Mouse (Mus musculus): Measurements from ENCODE around the gene Trem3.
A peak's percentile ranks its signal among the peaks of the same experiment; 100 is the strongest.

Trem3 gene

DNA sequence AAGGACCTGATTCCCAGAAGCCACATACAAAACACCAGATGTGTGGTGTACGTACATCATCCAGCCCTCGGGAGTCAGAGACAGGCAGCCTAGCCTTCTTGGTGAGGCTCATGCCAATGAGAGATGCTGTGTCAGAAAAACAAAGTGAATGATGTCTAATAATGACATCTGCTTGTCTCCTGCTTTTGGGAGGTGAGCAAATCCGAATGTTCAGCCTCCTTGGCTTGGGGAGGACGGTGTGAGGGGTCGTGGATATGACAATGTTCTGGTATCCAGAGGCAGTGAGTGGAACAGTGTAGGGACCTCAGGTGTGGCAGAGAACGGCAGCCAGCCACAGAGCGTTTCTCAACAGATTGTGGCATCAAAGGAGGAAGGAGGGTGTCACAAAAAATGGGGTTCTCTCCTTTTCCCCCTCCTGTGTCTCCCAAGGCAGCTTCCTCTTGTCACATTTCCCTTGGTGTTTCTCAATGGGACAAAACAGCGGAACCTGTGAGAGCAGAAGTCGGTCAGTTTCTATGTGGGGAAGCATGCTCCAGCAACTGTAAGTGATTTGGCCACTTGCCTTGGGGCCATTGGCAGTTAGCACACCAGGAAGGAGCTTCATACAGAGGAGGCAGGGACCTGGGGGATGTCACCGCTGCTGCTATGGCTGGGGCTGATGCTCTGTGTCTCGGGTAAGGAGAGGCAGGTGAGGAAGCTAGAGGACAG is at the start of gene Trem3:
Gene Trem3, plus strand, starts transcription at position 557 of the 708 bp plus-strand sequence.
- DNase-seq (ENCODE audit: low read depth), result no peak

- no peak for DNase-seq (ENCODE audit: low read depth)
Measured at GRCm38 (mm10) chr17:48203086-48203485, 44.5 kb upstream of the Trem3 start.

DNA sequence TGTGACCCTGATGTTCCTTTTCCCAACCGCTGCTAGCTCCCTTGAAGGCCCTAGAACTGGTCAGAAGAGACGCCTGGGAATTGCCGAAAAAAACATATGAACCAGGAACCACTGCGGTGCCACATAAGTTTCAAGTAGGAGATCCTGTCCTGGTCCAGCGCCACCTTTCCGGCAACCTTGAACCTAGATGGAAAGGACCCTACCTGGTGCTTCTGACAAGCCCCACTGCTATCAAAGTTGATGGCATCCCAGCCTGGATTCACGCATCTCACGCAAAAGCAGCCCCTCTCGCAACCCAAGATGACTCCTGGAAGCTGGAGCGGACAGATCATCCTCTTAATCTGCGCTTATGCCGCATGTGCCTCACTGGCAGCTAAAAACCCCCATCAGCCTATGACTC is 35.0 kb upstream of the Trem3 start:
- no peak for DNase-seq (ENCODE audit: low read depth)

- DNase-seq (ENCODE audit: low read depth), result no peak
Measured at GRCm38 (mm10) chr17:48213511-48213910, 34.1 kb upstream of the Trem3 start.

DNA sequence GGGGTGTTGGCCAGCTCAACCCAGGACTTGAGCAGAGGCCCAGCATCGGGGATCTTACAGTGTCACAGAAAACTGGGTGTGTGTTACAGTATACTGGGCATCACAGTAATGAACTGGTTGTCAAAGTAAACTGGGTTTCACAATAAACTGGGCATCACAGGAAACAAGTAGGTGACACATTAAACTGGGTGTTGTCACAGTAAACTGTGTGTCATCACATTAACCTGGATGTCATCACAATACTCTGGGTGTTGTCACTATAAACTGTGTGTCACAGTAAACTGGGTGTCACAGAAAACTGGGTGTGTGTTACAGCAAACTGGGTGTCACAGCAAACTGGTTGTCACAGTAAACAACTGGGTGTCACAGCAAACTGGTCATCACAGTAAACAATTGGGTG is 32.1 kb upstream of the Trem3 start:
- DNase-seq (ENCODE audit: low read depth), result no peak

- peak; percentile 33 for DNase-seq (ENCODE audit: low read depth)
Measured at GRCm38 (mm10) chr17:48230680-48231079, 16.9 kb upstream of the Trem3 start.

DNA sequence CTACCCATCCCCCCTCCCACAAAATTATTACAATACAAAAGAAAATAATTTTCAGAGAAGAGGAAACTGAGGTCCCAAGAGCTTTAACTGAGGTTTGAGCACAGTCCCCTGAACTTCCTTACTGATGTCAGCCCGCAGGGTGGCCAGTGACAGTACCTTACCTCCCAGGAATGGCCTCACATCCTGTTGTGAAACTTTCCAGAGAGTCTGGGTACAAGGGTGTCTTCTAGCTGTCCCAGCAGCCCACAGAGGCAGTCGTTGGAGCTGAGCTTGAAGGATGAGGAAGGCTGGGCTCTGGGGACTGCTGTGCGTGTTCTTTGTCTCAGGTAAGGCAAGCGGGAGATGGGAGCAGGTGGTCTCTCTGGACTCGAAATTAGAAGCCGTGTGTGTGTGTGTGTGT is 15.1 kb upstream of the Trem3 start, which contains the start of gene Trem1:
Gene Trem1, plus strand, starts transcription at position 251 of the 400 bp plus-strand sequence.
- peak; percentile 55 for DNase-seq (ENCODE audit: low read depth)

GRCm38 (mm10) chr17:48233789-48234188 is 13.8 kb upstream of the Trem3 start:
- DNase-seq (ENCODE audit: low read depth), result no peak

DNA sequence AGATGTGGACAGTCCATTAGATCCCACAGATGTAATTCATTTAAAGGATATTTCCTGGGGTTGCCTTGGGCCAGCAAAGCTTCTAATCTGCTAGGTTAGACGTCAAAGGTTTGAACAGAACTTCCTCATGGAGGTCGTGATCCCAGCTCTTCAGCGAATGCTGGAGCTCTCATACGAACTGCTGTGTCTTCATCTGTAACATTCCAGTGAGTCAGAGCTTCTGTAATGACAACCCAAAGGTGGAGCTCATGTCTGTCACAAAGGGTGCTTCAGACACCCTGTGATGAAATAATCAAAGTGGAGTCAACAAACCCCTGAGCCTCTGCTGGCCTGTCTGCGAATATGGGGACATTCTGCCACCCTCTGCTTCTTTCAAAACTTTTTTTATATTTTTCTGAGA is 13.0 kb upstream of the Trem3 start:
- DNase-seq (ENCODE audit: low read depth), result no peak

DNA sequence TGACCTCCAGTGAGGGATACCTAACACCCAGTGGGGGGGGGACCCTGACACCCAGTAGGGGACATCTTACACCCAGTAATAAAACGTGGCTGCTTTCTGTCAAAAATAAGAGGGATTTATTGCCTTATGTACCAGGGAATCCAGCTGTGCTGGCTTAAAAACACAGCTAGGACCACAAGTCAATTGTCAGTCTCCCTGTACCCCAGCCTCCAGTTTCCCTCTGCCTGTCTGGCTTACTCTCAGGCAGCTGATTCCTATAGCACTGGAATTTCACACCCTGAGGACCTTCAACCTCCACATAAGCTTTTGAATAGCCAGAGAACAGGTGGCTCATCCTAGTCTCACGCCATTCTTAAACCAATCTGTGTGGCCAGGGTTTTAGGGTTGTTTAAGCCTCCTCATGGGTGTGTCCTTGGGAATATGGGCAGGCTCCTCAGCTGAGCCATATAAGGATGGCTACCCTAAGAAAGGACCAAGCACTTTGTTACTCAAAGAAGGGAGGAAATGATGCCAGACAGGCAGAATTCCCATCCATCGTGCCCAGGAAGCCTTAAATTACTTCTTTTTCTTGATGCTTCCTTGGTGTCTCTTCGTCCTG is 11.7 kb upstream of the Trem3 start:
- no peak for DNase-seq (ENCODE audit: low read depth)

DNA sequence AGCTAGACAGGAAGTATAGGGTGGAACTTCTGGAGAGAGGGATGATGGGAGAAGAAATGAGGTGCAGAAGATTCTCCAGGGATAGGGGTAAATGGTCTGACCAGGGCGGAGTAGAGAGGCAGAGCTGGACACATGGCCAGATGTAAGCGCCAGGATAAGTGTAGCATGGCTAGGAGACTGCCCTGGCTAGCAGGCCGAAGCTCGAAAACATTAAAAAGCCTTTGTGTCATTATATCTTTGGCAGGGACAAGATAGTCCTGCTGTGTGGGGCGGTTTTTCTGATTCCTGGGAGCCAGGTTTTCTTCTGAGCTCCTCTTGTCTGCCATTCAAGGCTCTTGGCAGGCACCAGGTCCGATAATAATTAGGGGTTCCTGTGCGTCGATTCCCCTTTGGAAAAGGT is 10.0 kb upstream of the Trem3 start:
- DNase-seq (ENCODE audit: low read depth), result no peak

DNA sequence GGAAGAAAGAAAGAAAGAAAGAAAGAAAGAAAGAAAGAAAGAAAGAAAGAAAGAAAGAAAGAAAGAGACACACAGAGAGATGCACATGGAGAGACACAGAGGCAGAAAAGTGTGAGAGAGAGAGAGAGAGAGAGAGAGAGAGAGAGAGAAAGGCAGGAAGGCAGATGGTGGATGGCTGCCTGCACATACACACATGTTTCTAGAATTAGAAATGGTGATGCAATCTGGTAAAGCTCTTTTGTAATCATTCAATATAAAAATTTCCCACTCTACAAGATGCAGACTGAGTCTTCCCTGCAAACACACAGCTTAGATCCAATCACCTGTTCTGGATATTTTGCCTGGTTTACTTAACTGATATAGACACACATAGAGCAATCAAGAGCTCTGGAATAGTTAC is 1.5 kb downstream of the Trem3 start:
- no peak for DNase-seq (ENCODE audit: low read depth)

DNA sequence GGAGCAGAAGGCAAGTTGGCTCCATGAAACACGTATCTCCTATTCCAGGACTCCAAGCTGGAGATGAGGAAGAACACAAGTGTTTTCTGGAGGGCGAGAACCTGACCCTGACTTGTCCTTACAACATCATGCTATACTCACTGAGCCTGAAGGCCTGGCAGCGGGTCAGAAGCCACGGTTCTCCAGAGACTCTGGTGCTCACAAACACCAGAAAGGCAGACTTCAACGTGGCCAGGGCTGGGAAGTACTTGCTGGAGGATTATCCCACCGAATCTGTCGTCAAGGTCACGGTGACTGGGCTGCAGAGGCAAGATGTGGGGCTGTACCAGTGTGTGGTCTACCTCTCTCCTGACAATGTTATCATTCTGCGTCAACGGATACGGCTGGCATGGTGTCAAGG is 1.9 kb downstream of the Trem3 start:
- DNase-seq (ENCODE audit: low read depth), result no peak

GRCm38 (mm10) chr17:48250631-48251030 is 3.1 kb downstream of the Trem3 start:
- DNase-seq (ENCODE audit: low read depth), result no peak

GRCm38 (mm10) chr17:48256575-48256974 is 9.0 kb downstream of the Trem3 start:
- DNase-seq (ENCODE audit: low read depth), result no peak

DNA sequence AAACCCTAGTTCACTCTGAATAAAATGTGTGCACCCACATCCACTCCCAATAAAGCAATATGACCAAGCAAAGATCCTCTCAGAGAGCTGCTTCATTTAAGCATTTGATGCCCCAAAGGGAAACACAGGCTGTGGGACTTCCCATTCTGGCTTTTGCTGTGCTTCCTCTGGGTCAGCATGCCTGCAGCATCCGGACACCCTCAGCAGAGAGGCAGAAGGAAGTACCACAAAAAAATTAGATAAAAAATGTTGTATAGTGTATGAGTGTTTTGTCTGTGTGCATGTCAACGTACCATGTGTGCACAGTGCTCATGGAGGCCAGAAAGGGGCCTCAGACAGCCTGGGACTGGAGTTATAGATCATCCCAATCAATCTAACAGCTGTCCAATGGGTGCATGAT is 14.3 kb downstream of the Trem3 start:
- no peak for DNase-seq (ENCODE audit: low read depth)

GRCm38 (mm10) chr17:48263741-48264362 is 16.3 kb downstream of the Trem3 start, which contains the start of gene Treml4:
TSS of gene Treml4 (plus strand) at chr17:48264295.
- DNase-seq (ENCODE audit: low read depth), result no peak

DNA sequence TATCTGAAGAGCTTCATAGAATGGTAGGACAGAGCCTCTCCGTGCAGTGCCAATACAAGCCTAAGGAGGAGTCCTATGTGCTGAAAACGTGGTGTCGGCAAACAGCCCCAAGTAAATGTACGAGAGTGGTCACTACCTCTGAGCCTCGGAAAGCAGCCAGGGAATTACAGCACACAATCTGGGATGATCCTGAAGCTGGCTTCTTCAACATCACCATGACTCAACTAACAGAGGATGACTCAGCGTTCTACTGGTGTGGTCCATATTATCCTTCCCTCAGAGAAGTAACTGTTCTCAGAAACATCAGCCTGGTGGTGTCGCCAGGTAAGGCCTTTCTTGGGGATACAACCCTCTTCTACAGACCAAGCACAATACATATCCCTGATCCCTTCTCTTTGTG is 17.1 kb downstream of the Trem3 start:
- DNase-seq (ENCODE audit: low read depth), result no peak

GRCm38 (mm10) chr17:48266138-48266537 is 18.6 kb downstream of the Trem3 start:
- DNase-seq (ENCODE audit: low read depth), result no peak

DNA sequence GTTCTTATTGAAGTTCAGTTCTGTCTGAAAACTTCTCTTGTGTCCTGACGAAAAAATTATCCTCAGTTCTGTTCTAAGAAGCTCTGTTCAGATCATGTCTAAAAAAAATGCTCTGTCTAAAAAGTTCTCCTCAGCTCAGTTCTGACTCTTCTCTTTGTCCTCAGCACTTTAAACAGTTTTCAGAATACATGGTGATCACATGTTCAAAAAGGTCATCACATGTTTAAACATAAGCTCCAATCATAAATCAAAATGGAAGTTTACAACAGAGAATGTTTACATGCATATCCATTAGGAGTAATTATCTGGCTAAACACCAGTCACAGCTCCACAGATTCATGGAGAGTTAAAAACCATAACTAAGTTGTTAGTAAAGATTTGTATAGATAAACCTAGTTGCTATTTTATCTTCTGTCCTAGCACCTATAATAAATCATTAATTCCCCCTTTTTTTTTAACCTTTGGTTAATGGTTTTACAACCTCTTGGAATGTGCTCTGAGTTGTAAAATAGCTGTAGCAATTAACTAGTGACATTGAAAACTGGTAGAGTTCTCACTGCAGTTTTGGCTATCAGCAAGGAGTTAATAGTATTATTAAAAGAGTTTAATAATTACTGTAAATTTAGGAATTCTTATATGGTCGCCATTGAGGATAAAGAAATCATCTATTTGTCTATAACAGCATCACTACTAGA is 19.2 kb downstream of the Trem3 start:
- DNase-seq (ENCODE audit: low read depth), result no peak

GRCm38 (mm10) chr17:48267591-48267990 is 20.0 kb downstream of the Trem3 start:
- DNase-seq (ENCODE audit: low read depth), result no peak

DNA sequence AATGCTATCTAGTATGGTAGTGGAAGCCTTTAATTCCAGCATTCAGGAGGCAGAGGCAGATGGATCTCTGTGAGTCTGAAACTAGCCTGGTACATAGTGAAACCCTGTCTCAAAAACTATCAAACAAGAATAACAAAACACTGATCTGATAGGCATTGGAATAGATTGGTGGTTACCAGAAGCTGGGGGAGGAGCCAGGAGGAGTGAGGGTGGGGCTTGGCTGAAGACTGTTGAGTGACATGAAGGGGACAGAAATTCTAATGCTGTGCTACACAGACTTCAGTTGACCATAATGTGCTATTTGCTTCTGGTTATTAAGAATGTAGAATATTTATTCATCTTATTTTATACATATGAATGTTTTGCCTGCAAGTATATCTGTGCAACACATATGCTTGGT is 20.7 kb downstream of the Trem3 start:
- DNase-seq (ENCODE audit: low read depth), result no peak

GRCm38 (mm10) chr17:48269833-48270232 is 22.3 kb downstream of the Trem3 start:
- DNase-seq (ENCODE audit: low read depth), result no peak

Data from c-Kit-positive CD71-negative TER-119-negative erythroid progenitor cells, embryonic 14.5 days (primary cell).